Mouse (Mus musculus) stomach, postnatal 0 days (tissue): ENCODE data around the gene Sltm.

Experiments
- CTCF ChIP-seq: IDR thresholded peaks from 2 replicates; pipeline ENCODE4 v1.5.1; 2016; ENCODE audit warnings: antibody characterized with exemption, low read depth, mild to moderate bottlenecking, moderate library complexity
- EP300 ChIP-seq: optimal IDR thresholded peaks from 2 replicates; pipeline ENCODE3; 2016; ENCODE audit warnings: antibody characterized with exemption

GRCm38 (mm10) chr9:70543048-70543880 lies 710 bp downstream of the Sltm start:
- peak; percentile 35 for TF ChIP-seq CTCF
- no peak for TF ChIP-seq EP300
